Mouse (Mus musculus) thymus, adult 2 months (tissue): Measurements from ENCODE around the gene Mreg.

ENCODE experiments used
- CTCF ChIP-seq: fragments of 200-500 bp; IDR thresholded peaks from 2 replicates; pipeline ENCODE4 v1.5.1; 2012; ENCODE audit warnings: mild to moderate bottlenecking, control low read depth, low read length, moderate library complexity, borderline replicate concordance; ENCODE audit not compliant: control insufficient read depth, poor library complexity, insufficient read depth; ENCODE audit errors: extremely low read depth
- POLR2A ChIP-seq: fragments of 200-500 bp; IDR thresholded peaks from 2 replicates; pipeline ENCODE4 v1.6.1; 2012; ENCODE audit warnings: mild to moderate bottlenecking, low read length, control low read depth, moderate library complexity; ENCODE audit not compliant: control insufficient read depth, poor library complexity, insufficient read depth; ENCODE audit errors: extremely low read depth

DNA sequence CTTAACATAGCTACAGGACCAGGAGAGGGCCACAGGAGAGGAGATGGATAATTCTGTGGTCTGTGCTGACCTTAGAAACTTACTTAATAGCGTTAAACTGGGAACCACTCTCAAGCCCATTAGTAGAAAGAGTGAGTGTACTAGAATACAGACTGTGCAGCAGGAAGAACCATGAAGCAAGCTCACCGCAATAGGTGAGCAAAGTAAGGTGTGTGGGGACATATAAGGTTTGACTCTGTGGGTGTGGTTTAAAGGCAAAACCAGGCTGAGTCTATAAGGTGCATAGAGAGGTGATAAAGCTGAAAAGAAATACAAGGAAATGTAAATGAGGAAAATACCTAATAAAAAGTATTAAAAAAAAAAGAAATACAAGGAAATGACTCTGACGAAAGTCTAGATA is 11.0 kb downstream of the Mreg start:
- TF ChIP-seq CTCF (no peak), POLR2A (no peak)
